Mouse (Mus musculus): ENCODE measurements around the gene Acvr1. TPM values are rescaled to one million over a fixed set of nuclear protein-coding genes. Genes with fewer than 3 reads are reported as not detected.

Acvr1 gene
- total and polyA plus RNA-seq, 3 experiments, result 0.11 TPM; not detected in 2

GRCm38 (mm10) chr2:58589637-58590036 is 22.7 kb upstream of the Acvr1 start:
- TF ChIP-seq TAL1 (conservative IDR thresholded peaks at IDR 0.05; ENCODE audit: low read depth, low read length), result no peak
- no peak for TF ChIP-seq GATA2 (IDR thresholded peaks at IDR 0.05; ENCODE audit: borderline replicate concordance, low read depth, low read length)
- no peak for TF ChIP-seq CTCF (IDR thresholded peaks at IDR 0.05; ENCODE audit: low read depth, low read length)
- no peak for TF ChIP-seq GATA1 (IDR thresholded peaks at IDR 0.05; ENCODE audit: borderline replicate concordance, low read length)
- TF ChIP-seq POLR2AphosphoS5 (IDR thresholded peaks at IDR 0.05; ENCODE audit: insufficient replicate concordance, low read depth, low read length), result no peak
- ATAC-seq (ENCODE audit: extremely low read depth, insufficient number of reproducible peaks, low FRiP score, poor library complexity, severe bottlenecking) (no peak), DNase-seq (ENCODE audit: low spot score) (no peak)
- H3K4me1 ChIP-seq (ENCODE audit: insufficient read depth, low read depth, low read length), result no peaks in the 10 kb centered on the region
- no peaks in the 10 kb centered on the region for H3K36me3 ChIP-seq (replicated peaks)
- H3K27me3 ChIP-seq (ENCODE audit: insufficient read depth, low read length), result no peaks in the 10 kb centered on the region
- peaks cover 37% of the 10 kb centered on the region for H3K9me3 ChIP-seq (replicated peaks)
- no peak overlapping the region for H3K4me3 ChIP-seq (ENCODE audit: low read depth, low read length)

- ATAC-seq (ENCODE audit: extremely low read depth, insufficient number of reproducible peaks, low FRiP score, poor library complexity, severe bottlenecking), result no peak
- no peaks in the 10 kb centered on the region for H3K27me3 ChIP-seq (ENCODE audit: insufficient read depth, low read length)
Measured at GRCm38 (mm10) chr2:58586311-58586710, 19.4 kb upstream of the Acvr1 start.

GRCm38 (mm10) chr2:58574167-58574566 is 7.2 kb upstream of the Acvr1 start:
- Histone ChIP-seq H3K36me3 (replicated peaks) (no peaks in the 10 kb centered on the region), H3K27me3 (ENCODE audit: insufficient read depth, low read length) (no peaks in the 10 kb centered on the region), H3K9me3 (replicated peaks) (peaks cover 11% of the 10 kb centered on the region), H3K4me3 (ENCODE audit: low read depth, low read length) (no peak overlapping the region), H3K4me1 (ENCODE audit: insufficient read depth, low read depth, low read length) (no peaks in the 10 kb centered on the region)
- DNase-seq (ENCODE audit: low spot score), result no peak
- TF ChIP-seq GATA2 (IDR thresholded peaks at IDR 0.05; ENCODE audit: borderline replicate concordance, low read depth, low read length) (no peak), CTCF (IDR thresholded peaks at IDR 0.05; ENCODE audit: low read depth, low read length) (no peak), POLR2AphosphoS5 (IDR thresholded peaks at IDR 0.05; ENCODE audit: insufficient replicate concordance, low read depth, low read length) (no peak), GATA1 (IDR thresholded peaks at IDR 0.05; ENCODE audit: borderline replicate concordance, low read length) (no peak), TAL1 (conservative IDR thresholded peaks at IDR 0.05; ENCODE audit: low read depth, low read length) (no peak)
- ATAC-seq (ENCODE audit: extremely low read depth, insufficient number of reproducible peaks, low FRiP score, poor library complexity, severe bottlenecking), result no peak

More at GRCm38 (mm10) chr2:58586311-58586710, 19.4 kb upstream of the Acvr1 start:
- Histone ChIP-seq H3K36me3 (replicated peaks) (no peaks in the 10 kb centered on the region), H3K4me1 (ENCODE audit: insufficient read depth, low read depth, low read length) (no peaks in the 10 kb centered on the region), H3K9me3 (replicated peaks) (peaks cover 43% of the 10 kb centered on the region), H3K4me3 (ENCODE audit: low read depth, low read length) (no peak overlapping the region)
- TF ChIP-seq GATA2 (IDR thresholded peaks at IDR 0.05; ENCODE audit: borderline replicate concordance, low read depth, low read length), result no peak
- no peak for TF ChIP-seq CTCF (IDR thresholded peaks at IDR 0.05; ENCODE audit: low read depth, low read length)
- no peak for TF ChIP-seq POLR2AphosphoS5 (IDR thresholded peaks at IDR 0.05; ENCODE audit: insufficient replicate concordance, low read depth, low read length)
- no peak for TF ChIP-seq TAL1 (conservative IDR thresholded peaks at IDR 0.05; ENCODE audit: low read depth, low read length)
- TF ChIP-seq GATA1 (IDR thresholded peaks at IDR 0.05; ENCODE audit: borderline replicate concordance, low read length), result no peak
- no peak for DNase-seq (ENCODE audit: low spot score)

- Histone ChIP-seq H3K4me3 (ENCODE audit: low read depth, low read length) (no peak overlapping the region), H3K27me3 (ENCODE audit: insufficient read depth, low read length) (no peaks in the 10 kb centered on the region), H3K4me1 (ENCODE audit: insufficient read depth, low read depth, low read length) (no peaks in the 10 kb centered on the region), H3K36me3 (replicated peaks) (no peaks in the 10 kb centered on the region), H3K9me3 (replicated peaks) (peaks cover 48% of the 10 kb centered on the region)
- DNase-seq (ENCODE audit: low spot score) (no peak), ATAC-seq (ENCODE audit: extremely low read depth, insufficient number of reproducible peaks, low FRiP score, poor library complexity, severe bottlenecking) (no peak)
- TF ChIP-seq TAL1 (conservative IDR thresholded peaks at IDR 0.05; ENCODE audit: low read depth, low read length), result no peak
- no peak for TF ChIP-seq GATA1 (IDR thresholded peaks at IDR 0.05; ENCODE audit: borderline replicate concordance, low read length)
- no peak for TF ChIP-seq POLR2AphosphoS5 (IDR thresholded peaks at IDR 0.05; ENCODE audit: insufficient replicate concordance, low read depth, low read length)
- TF ChIP-seq CTCF (IDR thresholded peaks at IDR 0.05; ENCODE audit: low read depth, low read length), result no peak
- no peak for TF ChIP-seq GATA2 (IDR thresholded peaks at IDR 0.05; ENCODE audit: borderline replicate concordance, low read depth, low read length)
Measured at GRCm38 (mm10) chr2:58568841-58569645, 2.1 kb upstream of the Acvr1 start.

- ATAC-seq (ENCODE audit: extremely low read depth, insufficient number of reproducible peaks, low FRiP score, poor library complexity, severe bottlenecking) (no peak), DNase-seq (ENCODE audit: low spot score) (no peak)
- Histone ChIP-seq H3K4me1 (ENCODE audit: insufficient read depth, low read depth, low read length) (no peaks in the 10 kb centered on the region), H3K36me3 (replicated peaks) (no peaks in the 10 kb centered on the region), H3K4me3 (ENCODE audit: low read depth, low read length) (no peak overlapping the region), H3K9me3 (replicated peaks) (peaks cover 56% of the 10 kb centered on the region), H3K27me3 (ENCODE audit: insufficient read depth, low read length) (no peaks in the 10 kb centered on the region)
- no peak for TF ChIP-seq POLR2AphosphoS5 (IDR thresholded peaks at IDR 0.05; ENCODE audit: insufficient replicate concordance, low read depth, low read length)
- no peak for TF ChIP-seq GATA2 (IDR thresholded peaks at IDR 0.05; ENCODE audit: borderline replicate concordance, low read depth, low read length)
- TF ChIP-seq GATA1 (IDR thresholded peaks at IDR 0.05; ENCODE audit: borderline replicate concordance, low read length), result no peak
- no peak for TF ChIP-seq TAL1 (conservative IDR thresholded peaks at IDR 0.05; ENCODE audit: low read depth, low read length)
Measured at GRCm38 (mm10) chr2:58567866-58568719, 1.1 kb upstream of the Acvr1 start.

All from G1E (cell line).